Mouse (Mus musculus): Measurements from ENCODE around the gene Gm14308. TPM values are rescaled to one million over a fixed set of nuclear protein-coding genes. Genes with fewer than 3 reads are reported as not detected.
"Not testable (repeated sequence)": the region's sequence is repeated elsewhere in the genome, so short reads cannot be mapped to it uniquely, and the experiment has no call there.

Gene Gm14308
- polyA plus RNA-seq (2016; fragmentation: Nextera tagmentation; extraction: Ambion mirVana): 20.6 and 26.4 TPM in 2 replicates

GRCm38 (mm10) chr2:176636244-176636643 lies at the start of gene Gm14308:
TSS of gene Gm14308 (minus strand) at chr2:176636344.
- H3K9me3 ChIP-seq; H3K9ac ChIP-seq; H3K36me3 ChIP-seq (replicated peaks); H3K27ac ChIP-seq; ATAC-seq (ENCODE audit: low FRiP score); H3K27me3 ChIP-seq; H3K4me3 ChIP-seq (replicated peaks); H3K4me2 ChIP-seq; H3K4me1 ChIP-seq: not testable (repeated sequence)
- no CpG with 5 or more reads among the region's 4 CpGs for WGBS

DNA sequence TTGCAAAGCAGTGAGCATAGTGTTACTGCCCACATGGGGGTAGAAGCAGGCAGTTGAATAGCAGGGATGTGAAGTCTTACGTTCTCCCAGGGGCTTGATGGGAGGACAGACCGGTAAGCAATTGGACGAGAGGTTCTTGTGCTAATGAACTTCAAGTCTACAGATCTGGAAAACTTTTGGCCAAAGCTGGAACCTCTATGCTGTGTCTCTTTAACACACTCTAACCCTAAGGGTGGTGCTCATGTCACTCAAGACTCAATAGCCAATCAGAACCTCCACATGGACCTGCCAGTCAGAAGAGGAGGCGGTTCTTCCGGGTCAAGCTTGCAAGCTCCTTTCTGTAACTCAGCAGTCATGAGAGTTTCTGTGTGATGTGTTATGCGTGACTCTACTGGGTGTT lies 34.1 kb upstream of the Gm14308 start, which contains the start of gene Zfp973:
Zfp973 (plus strand) TSS at position 301 of the 400 bp plus-strand sequence.
- H3K27ac ChIP-seq; H3K27me3 ChIP-seq; H3K9me3 ChIP-seq; H3K36me3 ChIP-seq (replicated peaks); H3K4me1 ChIP-seq; ATAC-seq (ENCODE audit: low FRiP score); H3K4me3 ChIP-seq (replicated peaks); H3K4me2 ChIP-seq; H3K9ac ChIP-seq: not testable (repeated sequence)
- no CpG with 5 or more reads among the region's 6 CpGs for WGBS

Other genes starting within 250 kb of the Gm14308 start
- gene Gm14435, start 212.8 kb downstream of the Gm14308 start, polyA plus RNA-seq (2016; fragmentation: Nextera tagmentation; extraction: Ambion mirVana): 10.6 and 13.6 TPM in 2 replicates
- gene Gm14434, start 149.6 kb downstream of the Gm14308 start, polyA plus RNA-seq (2016; fragmentation: Nextera tagmentation; extraction: Ambion mirVana): 7.8 and 14.4 TPM in 2 replicates
- gene Zfp967, start 115.3 kb downstream of the Gm14308 start, polyA plus RNA-seq (2016; fragmentation: Nextera tagmentation; extraction: Ambion mirVana): not detected in 2 replicates
- 9.3 and 13.7 TPM in 2 replicates for gene Zfp973, start 34.2 kb upstream of the Gm14308 start, polyA plus RNA-seq (2016; fragmentation: Nextera tagmentation; extraction: Ambion mirVana)
- 30.3 and 33.8 TPM in 2 replicates for gene Gm14305, start 72.0 kb upstream of the Gm14308 start, polyA plus RNA-seq (2016; fragmentation: Nextera tagmentation; extraction: Ambion mirVana)
- 9.1 and 12.1 TPM in 2 replicates for gene Gm14295, start 162.3 kb upstream of the Gm14308 start, polyA plus RNA-seq (2016; fragmentation: Nextera tagmentation; extraction: Ambion mirVana)
- gene Gm14408, start 194.8 kb upstream of the Gm14308 start, polyA plus RNA-seq (2016; fragmentation: Nextera tagmentation; extraction: Ambion mirVana): not detected in 2 replicates